Mouse (Mus musculus): ENCODE measurements around the gene Ilf3. TPM values are rescaled to one million over a fixed set of nuclear protein-coding genes. Genes with fewer than 3 reads are reported as not detected.

The Ilf3 gene
- total and polyA plus RNA-seq, 2 experiments from 2014 or later = 105 to 198 TPM

DNA sequence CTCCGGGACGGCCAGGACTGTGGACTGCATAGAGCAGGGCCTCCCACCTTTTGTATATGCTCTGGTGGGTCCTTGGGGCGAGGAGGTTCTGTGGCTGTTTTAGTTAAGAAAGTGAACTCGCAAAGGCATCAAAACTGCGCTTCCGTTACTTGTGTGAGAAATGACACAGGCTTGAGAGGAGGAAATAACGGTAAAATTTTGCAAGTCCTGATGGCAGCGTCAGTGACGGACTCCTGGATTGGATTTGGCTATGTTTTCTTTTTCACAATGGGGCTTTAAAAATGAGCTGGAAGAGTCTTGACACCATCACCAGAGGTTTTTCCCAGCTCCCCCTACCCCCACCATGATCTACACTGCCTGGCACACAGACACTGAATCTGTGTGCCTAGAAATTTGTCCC, 33.4 kb downstream of the Ilf3 start:
- no peak for ATAC-seq (ENCODE audit: low FRiP score)
- H3K9ac ChIP-seq (replicated peaks; ENCODE audit: low read length, poor library complexity, severe bottlenecking) = no peak overlapping the region
- no peaks in the 10 kb centered on the region for H3K9me3 ChIP-seq (ENCODE audit: low read length)
- no peak overlapping the region for H3K27ac ChIP-seq (ENCODE audit: low read depth, low read length)
- 92% methylated on average over 9 of the region's 9 CpGs for WGBS
- peaks cover 91% of the 10 kb centered on the region for H3K36me3 ChIP-seq (ENCODE audit: insufficient read depth, low read length)
- H3K27me3 ChIP-seq (ENCODE audit: insufficient read depth, low read length) = no peaks in the 10 kb centered on the region
- DNase-seq (ENCODE audit: low spot score) = no peak
- TF ChIP-seq CTCF (IDR thresholded peaks at IDR 0.05) = no peak
- H3K4me3 ChIP-seq (ENCODE audit: low read depth, low read length) = no peak overlapping the region
- no peak overlapping the region for H3K4me2 ChIP-seq (ENCODE audit: low read depth, low read length, poor library complexity, severe bottlenecking)
- H3K4me1 ChIP-seq (ENCODE audit: insufficient read depth, low read length) = no peaks in the 10 kb centered on the region

DNA sequence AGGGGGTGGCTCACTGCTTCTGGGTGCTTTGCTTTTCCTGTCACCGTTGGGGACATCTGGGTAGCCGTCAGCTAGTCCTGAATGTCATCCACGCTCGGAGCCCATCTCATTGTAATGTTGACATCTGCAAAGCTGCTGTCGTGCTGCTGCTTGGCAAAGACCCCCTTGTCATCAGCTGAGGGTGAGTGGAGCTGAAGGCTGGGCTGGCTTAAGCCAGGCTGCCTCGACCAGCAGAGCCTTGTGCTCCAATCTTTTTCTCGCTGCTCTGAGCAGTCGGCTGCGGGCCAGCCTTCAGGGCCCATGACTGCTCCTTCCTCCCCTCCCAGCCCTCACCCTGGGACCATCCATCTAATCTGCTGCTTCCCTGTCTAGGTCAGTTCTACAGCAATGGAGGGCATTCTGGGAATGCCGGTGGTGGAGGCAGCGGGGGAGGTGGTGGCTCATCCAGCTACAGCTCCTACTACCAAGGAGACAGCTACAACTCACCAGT, 35.1 kb downstream of the Ilf3 start:
- H3K9ac ChIP-seq (replicated peaks; ENCODE audit: low read length, poor library complexity, severe bottlenecking) = no peak overlapping the region
- peaks cover 82% of the 10 kb centered on the region for H3K36me3 ChIP-seq (ENCODE audit: insufficient read depth, low read length)
- TF ChIP-seq CTCF (IDR thresholded peaks at IDR 0.05) = no peak
- H3K4me2 ChIP-seq (ENCODE audit: low read depth, low read length, poor library complexity, severe bottlenecking) = no peak overlapping the region
- 86% methylated on average over 11 of the region's 11 CpGs for WGBS
- H3K9me3 ChIP-seq (ENCODE audit: low read length) = no peaks in the 10 kb centered on the region
- H3K4me1 ChIP-seq (ENCODE audit: insufficient read depth, low read length) = no peaks in the 10 kb centered on the region
- DNase-seq (ENCODE audit: low spot score) (no peak), ATAC-seq (ENCODE audit: low FRiP score) (no peak)
- no peak overlapping the region for H3K27ac ChIP-seq (ENCODE audit: low read depth, low read length)
- no peak overlapping the region for H3K4me3 ChIP-seq (ENCODE audit: low read depth, low read length)
- H3K27me3 ChIP-seq (ENCODE audit: insufficient read depth, low read length) = no peaks in the 10 kb centered on the region

DNA sequence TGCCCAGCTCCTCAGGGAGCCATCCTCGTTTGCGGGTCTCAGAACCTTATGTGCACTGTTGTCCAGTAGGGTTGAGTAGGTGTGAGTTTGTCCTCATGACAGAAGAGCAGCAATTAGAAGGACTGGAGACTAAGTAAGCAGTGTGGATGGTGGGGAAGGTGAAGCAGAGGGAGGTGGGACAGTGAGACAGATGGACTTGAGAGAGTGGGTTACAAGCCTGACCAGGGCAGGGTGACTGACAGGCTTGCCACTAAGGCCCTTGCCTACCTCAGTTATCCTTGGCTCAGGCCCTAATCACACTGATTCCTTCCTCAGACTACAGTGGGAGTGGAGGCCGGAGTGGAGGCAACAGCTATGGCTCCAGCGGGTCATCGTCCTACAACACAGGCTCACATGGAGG, 36.1 kb downstream of the Ilf3 start:
- Histone ChIP-seq H3K36me3 (ENCODE audit: insufficient read depth, low read length) (peaks cover 73% of the 10 kb centered on the region), H3K27ac (ENCODE audit: low read depth, low read length) (no peak overlapping the region), H3K9me3 (ENCODE audit: low read length) (no peaks in the 10 kb centered on the region), H3K4me3 (ENCODE audit: low read depth, low read length) (no peak overlapping the region), H3K27me3 (ENCODE audit: insufficient read depth, low read length) (no peaks in the 10 kb centered on the region), H3K9ac (replicated peaks; ENCODE audit: low read length, poor library complexity, severe bottlenecking) (no peak overlapping the region), H3K4me2 (ENCODE audit: low read depth, low read length, poor library complexity, severe bottlenecking) (no peak overlapping the region), H3K4me1 (ENCODE audit: insufficient read depth, low read length) (no peaks in the 10 kb centered on the region)
- DNase-seq (ENCODE audit: low spot score) (no peak), ATAC-seq (ENCODE audit: low FRiP score) (no peak)
- TF ChIP-seq CTCF (IDR thresholded peaks at IDR 0.05) = no peak
- 93% methylated on average over 5 of the region's 5 CpGs for WGBS

DNA sequence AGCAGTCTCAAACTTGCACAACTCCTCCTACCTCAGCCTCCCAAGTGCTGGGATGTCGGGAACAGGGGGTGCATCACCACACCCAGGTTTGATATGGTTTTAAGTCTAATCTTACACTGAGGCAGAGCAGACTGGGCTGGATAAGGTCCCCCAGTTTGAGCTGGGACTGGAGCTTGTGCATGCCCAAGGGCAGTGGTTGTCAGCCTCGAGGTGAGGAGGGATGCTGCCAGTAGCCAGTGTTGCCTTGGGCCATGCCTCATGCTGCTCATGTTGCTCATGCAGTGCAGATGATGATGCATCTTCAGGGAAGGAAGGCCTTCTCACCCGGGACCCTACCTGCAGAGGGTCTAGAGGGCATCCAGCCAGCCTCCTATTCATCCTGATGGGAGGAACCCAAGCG, 37.9 kb downstream of the Ilf3 start:
- Histone ChIP-seq H3K9me3 (ENCODE audit: low read length) (no peaks in the 10 kb centered on the region), H3K27me3 (ENCODE audit: insufficient read depth, low read length) (no peaks in the 10 kb centered on the region), H3K4me2 (ENCODE audit: low read depth, low read length, poor library complexity, severe bottlenecking) (no peak overlapping the region), H3K27ac (ENCODE audit: low read depth, low read length) (no peak overlapping the region), H3K9ac (replicated peaks; ENCODE audit: low read length, poor library complexity, severe bottlenecking) (no peak overlapping the region), H3K36me3 (ENCODE audit: insufficient read depth, low read length) (peaks cover 55% of the 10 kb centered on the region), H3K4me1 (ENCODE audit: insufficient read depth, low read length) (no peaks in the 10 kb centered on the region), H3K4me3 (ENCODE audit: low read depth, low read length) (no peak overlapping the region)
- 82% methylated on average over 4 of the region's 4 CpGs for WGBS
- DNase-seq (ENCODE audit: low spot score) (no peak), ATAC-seq (ENCODE audit: low FRiP score) (no peak)
- no peak for TF ChIP-seq CTCF (IDR thresholded peaks at IDR 0.05)

DNA sequence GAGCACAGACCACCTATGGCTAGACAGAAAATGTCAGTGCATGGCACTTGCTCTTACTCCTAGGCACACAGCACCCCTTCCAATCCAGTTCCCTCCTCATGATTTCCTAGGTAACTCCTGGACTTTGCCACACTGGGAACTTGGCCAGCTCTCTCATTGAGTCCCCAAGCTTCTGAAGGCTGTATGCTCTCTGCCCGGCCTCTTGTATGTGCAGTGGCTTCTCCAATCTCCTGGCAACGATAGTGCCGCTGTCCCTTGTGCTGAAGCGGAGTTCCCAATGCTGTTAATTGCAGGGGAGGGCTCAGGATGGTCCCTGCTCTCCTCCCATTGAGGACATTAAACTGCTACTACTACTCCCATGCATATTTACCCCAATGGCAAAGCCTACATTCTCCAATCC, 40.3 kb downstream of the Ilf3 start:
- no peak for ATAC-seq (ENCODE audit: low FRiP score)
- WGBS = 22% methylated on average over 4 of the region's 4 CpGs

DNA sequence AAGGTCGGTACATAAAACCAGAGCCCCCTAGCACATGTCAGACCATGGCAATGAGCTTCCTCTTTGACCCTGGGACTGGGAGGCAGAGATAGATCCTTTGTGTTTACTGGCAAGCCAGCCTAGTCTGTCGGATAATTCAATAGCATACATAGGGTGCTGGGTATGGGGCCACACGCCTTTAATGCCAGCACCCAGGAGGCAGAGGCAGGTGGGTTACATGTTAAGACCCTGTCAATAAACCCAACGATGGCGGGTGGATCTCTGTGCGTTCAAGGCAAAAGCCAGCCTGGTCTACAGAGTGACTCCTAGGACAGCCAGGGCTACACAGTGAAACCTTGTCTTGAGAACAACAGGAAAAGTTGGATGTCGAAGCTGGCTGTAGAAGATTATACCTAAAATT, 41.0 kb downstream of the Ilf3 start:
- no peak for DNase-seq (ENCODE audit: low spot score)
- Histone ChIP-seq H3K4me1 (ENCODE audit: insufficient read depth, low read length) (0 out of 2 replicates have a peak, but pooled peaks cover 3% of the 10 kb centered on the region), H3K27ac (ENCODE audit: low read depth, low read length) (no peak overlapping the region), H3K27me3 (ENCODE audit: insufficient read depth, low read length) (no peaks in the 10 kb centered on the region), H3K4me3 (ENCODE audit: low read depth, low read length) (no peak overlapping the region), H3K9me3 (ENCODE audit: low read length) (no peaks in the 10 kb centered on the region), H3K4me2 (ENCODE audit: low read depth, low read length, poor library complexity, severe bottlenecking) (no peak overlapping the region), H3K9ac (replicated peaks; ENCODE audit: low read length, poor library complexity, severe bottlenecking) (no peak overlapping the region), H3K36me3 (ENCODE audit: insufficient read depth, low read length) (peaks cover 29% of the 10 kb centered on the region)
- no peak for ATAC-seq (ENCODE audit: low FRiP score)
- WGBS = 74% methylated on average over 7 of the region's 7 CpGs
- no peak for TF ChIP-seq CTCF (IDR thresholded peaks at IDR 0.05)

More for the DNA sequence above, 40.3 kb downstream of the Ilf3 start:
- no peaks in the 10 kb centered on the region for H3K27me3 ChIP-seq (ENCODE audit: insufficient read depth, low read length)
- no peak overlapping the region for H3K4me3 ChIP-seq (ENCODE audit: low read depth, low read length)
- peak; percentile 87 for DNase-seq (ENCODE audit: low spot score)
- H3K4me2 ChIP-seq (ENCODE audit: low read depth, low read length, poor library complexity, severe bottlenecking) = no peak overlapping the region
- no peak for TF ChIP-seq CTCF (IDR thresholded peaks at IDR 0.05)
- H3K36me3 ChIP-seq (ENCODE audit: insufficient read depth, low read length) = peaks cover 36% of the 10 kb centered on the region
- H3K9ac ChIP-seq (replicated peaks; ENCODE audit: low read length, poor library complexity, severe bottlenecking) = no peak overlapping the region
- no peak overlapping the region for H3K27ac ChIP-seq (ENCODE audit: low read depth, low read length)
- H3K4me1 ChIP-seq (ENCODE audit: insufficient read depth, low read length) = 0 out of 2 replicates have a peak, but pooled peaks cover 3% of the 10 kb centered on the region
- H3K9me3 ChIP-seq (ENCODE audit: low read length) = no peaks in the 10 kb centered on the region

Data from midbrain, postnatal 0 days (tissue).